Mouse (Mus musculus): ENCODE measurements around the gene Rai14.

The Rai14 gene

GRCm38 (mm10) chr15:10714409-10715138 lies at the start of gene Rai14:
Gene Rai14 (minus strand): TSS chr15:10714624.
- DNase-seq (ENCODE audit: low spot score): peak; percentile 37

- no peak for DNase-seq (ENCODE audit: low spot score)
These were observed 47.0 kb upstream of the Rai14 start for GRCm38 (mm10) chr15:10761441-10761840.

GRCm38 (mm10) chr15:10760006-10760405 lies 45.6 kb upstream of the Rai14 start:
- no peak for DNase-seq (ENCODE audit: low spot score)

- DNase-seq (ENCODE audit: low spot score): no peak
These were observed 45.0 kb upstream of the Rai14 start for GRCm38 (mm10) chr15:10759440-10759839.

GRCm38 (mm10) chr15:10758808-10759207 lies 44.4 kb upstream of the Rai14 start:
- DNase-seq (ENCODE audit: low spot score): no peak

GRCm38 (mm10) chr15:10751141-10751540 lies 36.7 kb upstream of the Rai14 start:
- no peak for DNase-seq (ENCODE audit: low spot score)

GRCm38 (mm10) chr15:10750339-10750738 lies 35.9 kb upstream of the Rai14 start:
- no peak for DNase-seq (ENCODE audit: low spot score)

GRCm38 (mm10) chr15:10749678-10750077 lies 35.3 kb upstream of the Rai14 start:
- no peak for DNase-seq (ENCODE audit: low spot score)

GRCm38 (mm10) chr15:10747638-10748037 lies 33.2 kb upstream of the Rai14 start:
- no peak for DNase-seq (ENCODE audit: low spot score)

- DNase-seq (ENCODE audit: low spot score): no peak
These were observed 32.8 kb upstream of the Rai14 start for GRCm38 (mm10) chr15:10747226-10747625.

GRCm38 (mm10) chr15:10746303-10747051 lies 32.1 kb upstream of the Rai14 start:
- DNase-seq (ENCODE audit: low spot score): no peak

GRCm38 (mm10) chr15:10742441-10742840 lies 28.0 kb upstream of the Rai14 start:
- no peak for DNase-seq (ENCODE audit: low spot score)

GRCm38 (mm10) chr15:10739279-10739678 lies 24.9 kb upstream of the Rai14 start:
- DNase-seq (ENCODE audit: low spot score): no peak

- no peak for DNase-seq (ENCODE audit: low spot score)
These were observed 24.1 kb upstream of the Rai14 start for GRCm38 (mm10) chr15:10738354-10739142.

- no peak for DNase-seq (ENCODE audit: low spot score)
These were observed 21.5 kb upstream of the Rai14 start for GRCm38 (mm10) chr15:10735948-10736347.

- DNase-seq (ENCODE audit: low spot score): no peak
These were observed 20.8 kb upstream of the Rai14 start for GRCm38 (mm10) chr15:10735216-10735615.

GRCm38 (mm10) chr15:10731398-10731797 lies 17.0 kb upstream of the Rai14 start:
- DNase-seq (ENCODE audit: low spot score): no peak

- DNase-seq (ENCODE audit: low spot score): no peak
These were observed 11.8 kb upstream of the Rai14 start for GRCm38 (mm10) chr15:10726272-10726671.

GRCm38 (mm10) chr15:10724857-10725256 lies 10.4 kb upstream of the Rai14 start:
- no peak for DNase-seq (ENCODE audit: low spot score)

GRCm38 (mm10) chr15:10723507-10723906 lies 9.1 kb upstream of the Rai14 start:
- no peak for DNase-seq (ENCODE audit: low spot score)

- DNase-seq (ENCODE audit: low spot score): no peak
These were observed 8.4 kb upstream of the Rai14 start for GRCm38 (mm10) chr15:10722629-10723339.

- no peak for DNase-seq (ENCODE audit: low spot score)
These were observed 6.9 kb upstream of the Rai14 start for GRCm38 (mm10) chr15:10721259-10721781.
